Mouse (Mus musculus): ENCODE measurements around the gene 3110082J24Rik. TPM values are rescaled to one million over a fixed set of nuclear protein-coding genes. Genes with fewer than 3 reads are reported as not detected.
"Not testable (repeated sequence)": the region's sequence is repeated elsewhere in the genome, so short reads cannot be mapped to it uniquely, and the experiment has no call there.

3110082J24Rik gene
- total RNA-seq, 2 experiments from 2014 or later, result 2.8 to 3.7 TPM

GRCm38 (mm10) chr5:30071677-30072076 lies 34.2 kb downstream of the 3110082J24Rik start:
- no peak for DNase-seq

GRCm38 (mm10) chr5:30067726-30068125 lies 38.2 kb downstream of the 3110082J24Rik start:
- no peak for DNase-seq

- DNase-seq, result not testable (repeated sequence)
These were observed 46.3 kb downstream of the 3110082J24Rik start for GRCm38 (mm10) chr5:30059607-30060006.

- DNase-seq, result no peak
These were observed 47.6 kb downstream of the 3110082J24Rik start for GRCm38 (mm10) chr5:30058216-30058731.

Other genes with a start within 250 kb of the 3110082J24Rik start
- not detected for gene Il6, start 93.0 kb downstream of the 3110082J24Rik start, total RNA-seq (2021)
- 1 to 10 TPM; 6.6 to 6.9 TPM for gene Tyms, start 32.5 kb downstream of the 3110082J24Rik start, total RNA-seq (2021)
- 10 to 100 TPM; 10.9 to 13.2 TPM for gene Garem2, start 925 bp downstream of the 3110082J24Rik start, total RNA-seq (2021)
- gene Hadha, start 49.1 kb upstream of the 3110082J24Rik start, total RNA-seq (2021), result 10 to 100 TPM; 72.2 to 74.2 TPM
- 10 to 100 TPM; 91.7 to 93.3 TPM for gene Hadhb, start 49.2 kb upstream of the 3110082J24Rik start, total RNA-seq (2021)
- gene Adgrf3, start 99.6 kb upstream of the 3110082J24Rik start, total RNA-seq (2021), result not detected
- 10 to 100 TPM; 41.7 to 45.7 TPM for gene Selenoi, start 126.5 kb upstream of the 3110082J24Rik start, total RNA-seq (2021)
- 1 to 10 TPM; 8.7 to 9.3 TPM for gene Drc1, start 175.3 kb upstream of the 3110082J24Rik start, total RNA-seq (2021)